Mouse (Mus musculus) small intestine, adult 2 months (tissue): ENCODE data around the gene Lrrc8c.

Experiments used
- CTCF ChIP-seq: fragments of 200-500 bp; IDR thresholded peaks from 2 replicates; pipeline ENCODE4 v1.5.1; 2012; ENCODE audit warnings: low read depth, mild to moderate bottlenecking, control low read depth, inconsistent platforms, low read length, moderate library complexity, mixed read lengths; ENCODE audit not compliant: insufficient replicate concordance, insufficient read length; ENCODE audit errors: extremely low read depth
- POLR2A ChIP-seq: fragments of 200-500 bp; IDR thresholded peaks from 2 replicates; pipeline ENCODE4 v1.6.1; 2012; ENCODE audit warnings: low read depth, mild to moderate bottlenecking, control low read depth, inconsistent platforms, low read length, moderate library complexity

- TF ChIP-seq CTCF, result no peak
- TF ChIP-seq POLR2A, result no peak
Measured at GRCm38 (mm10) chr5:105527477-105528331, 8.5 kb downstream of the Lrrc8c start.
